Mouse (Mus musculus): Measurements from ENCODE around the gene D10Jhu81e.

GRCm38 (mm10) chr10:78168792-78169191 lies 790 bp downstream of the D10Jhu81e start:
- TF ChIP-seq POLR2A (IDR thresholded peaks at IDR 0.05; ENCODE audit: borderline replicate concordance, extremely low read depth, low read depth, low read length) (no peak), CTCF (IDR thresholded peaks at IDR 0.05; ENCODE audit: insufficient read depth, low read length) (no peak)
